Mouse (Mus musculus) G1E (cell line): ENCODE measurements around the gene Slc25a1. TPM values are rescaled to one million over a fixed set of nuclear protein-coding genes. Genes with fewer than 3 reads are reported as not detected.
"Not testable (repeated sequence)": the region's sequence is repeated elsewhere in the genome, so short reads cannot be mapped to it uniquely, and the experiment has no call there.

Experiments used
- ATAC-seq: 2 replicates; pipeline ENCODE4 v1.8.0; 2016; ENCODE audit warnings: mild to moderate bottlenecking; ENCODE audit not compliant: insufficient number of reproducible peaks, poor library complexity, low FRiP score, severe bottlenecking; ENCODE audit errors: extremely low read depth
- DNase-seq: peaks from one replicate; pipeline ENCODE4 v3.0.0; 2012; ENCODE audit warnings: low spot score
- H3K27me3 ChIP-seq: 2 replicates; pipeline ENCODE4 v1.6.1; 2012; ENCODE audit warnings: mild to moderate bottlenecking, low read length, inconsistent platforms; ENCODE audit not compliant: insufficient read depth
- H3K36me3 ChIP-seq: replicated peaks from 2 replicates; pipeline ENCODE3; 2012; ENCODE audit warnings: mild to moderate bottlenecking, inconsistent platforms
- H3K4me1 ChIP-seq: 2 replicates; pipeline ENCODE4 v1.6.1; 2012; ENCODE audit warnings: low read depth, low read length, inconsistent platforms, mixed read lengths; ENCODE audit not compliant: insufficient read depth
- H3K4me3 ChIP-seq: 2 replicates; pipeline ENCODE4 v1.5.1; 2012; ENCODE audit warnings: low read depth, mild to moderate bottlenecking, inconsistent platforms, low read length, moderate library complexity, mixed read lengths
- H3K9me3 ChIP-seq: replicated peaks from 2 replicates; pipeline ENCODE4 v1.6.1; 2012; ENCODE audit warnings: inconsistent platforms
- CTCF ChIP-seq: IDR thresholded peaks from 2 replicates; pipeline ENCODE4 v1.5.1; 2012; ENCODE audit warnings: low read depth, low read length, inconsistent platforms, mixed read lengths
- GATA1 ChIP-seq: IDR thresholded peaks from 2 replicates; pipeline ENCODE4 v1.6.1; 2012; ENCODE audit warnings: borderline replicate concordance, low read length, inconsistent platforms, mixed read lengths
- GATA2 ChIP-seq: IDR thresholded peaks from 2 replicates; pipeline ENCODE4 v1.6.1; 2012; ENCODE audit warnings: low read depth, low read length, inconsistent platforms, borderline replicate concordance
- POLR2AphosphoS5 ChIP-seq: IDR thresholded peaks from 2 replicates; pipeline ENCODE4 v1.6.1; 2012; ENCODE audit warnings: low read depth, low read length, inconsistent platforms; ENCODE audit not compliant: insufficient replicate concordance
- TAL1 ChIP-seq: conservative IDR thresholded peaks from 2 replicates; pipeline ENCODE4 v1.6.1; 2012; ENCODE audit warnings: low read depth, low read length, inconsistent platforms, mixed read lengths
- polyA plus RNA-seq: library from polyadenylated mRNA; stranded (reverse); fragments of >175 nt; gene quantifications from 2 replicates; pipeline ENCODE4 v1.2.3, GENCODE M21; 2012
- total RNA-seq, 2 experiments: library from RNA; stranded (forward) in 1 of 2; stranded (reverse) in 1 of 2; fragments of 200-1000 nt in 1 of 2; fragments of >200 nt in 1 of 2; fragmentation: Nextera tagmentation in 1 of 2; gene quantifications; 2 replicates each; pipeline ENCODE4 v1.2.3; 2014 to 2017

Gene Slc25a1
- total RNA-seq (2014; fragmentation: Nextera tagmentation) = 47.5 and 57.3 TPM in 2 replicates
- total RNA-seq (2017) = 76.4 and 92.8 TPM in 2 replicates
- polyA plus RNA-seq = 209 and 244 TPM in 2 replicates

DNA sequence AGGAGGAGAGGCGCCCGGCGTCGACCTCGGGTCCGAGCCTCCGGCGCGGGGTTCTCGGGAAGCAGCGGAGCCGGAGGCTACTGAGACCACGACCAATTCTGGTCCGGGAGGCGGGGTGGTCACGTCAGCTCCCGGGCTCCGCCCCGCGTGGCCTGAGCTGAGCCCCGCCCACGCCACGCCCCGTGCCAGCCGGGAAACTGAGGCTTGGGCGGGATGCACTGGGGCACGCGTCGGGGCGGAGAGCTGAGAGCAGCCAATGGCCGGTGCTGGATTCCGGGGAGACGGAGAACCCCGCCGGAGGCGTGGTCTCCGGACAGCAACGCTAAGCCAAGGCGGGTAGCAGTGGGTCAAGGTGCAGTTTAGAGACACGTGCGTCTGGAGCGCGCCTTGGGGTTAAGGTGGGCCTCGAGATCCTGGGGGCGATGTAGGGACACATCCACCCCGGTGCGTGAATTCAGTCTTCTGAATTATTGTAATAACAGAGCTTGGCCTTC is at the start of gene Slc25a1:
Gene Slc25a1 (minus strand): TSS at position 133 of the 494 bp plus-strand sequence.
- Histone ChIP-seq H3K27me3 (peaks cover 11% of the 10 kb centered on the region; the same call in 1 of the 2 replicates), H3K4me3 (peak within 1 kb of the TSS; percentile 89), H3K4me1 (peaks cover 60% of the 10 kb centered on the region), H3K9me3 (no peaks in the 10 kb centered on the region), H3K36me3 (peaks cover 42% of the 10 kb centered on the region)
- TF ChIP-seq GATA1 = no peak
- TF ChIP-seq GATA2 = no peak
- 0 out of 2 replicates have a peak, but pooled peaks have one; percentile 37 for TF ChIP-seq POLR2AphosphoS5
- TF ChIP-seq TAL1 = no peak
- no peak for TF ChIP-seq CTCF
- ATAC-seq (peak; percentile 48), DNase-seq (peak; percentile 94)

DNA sequence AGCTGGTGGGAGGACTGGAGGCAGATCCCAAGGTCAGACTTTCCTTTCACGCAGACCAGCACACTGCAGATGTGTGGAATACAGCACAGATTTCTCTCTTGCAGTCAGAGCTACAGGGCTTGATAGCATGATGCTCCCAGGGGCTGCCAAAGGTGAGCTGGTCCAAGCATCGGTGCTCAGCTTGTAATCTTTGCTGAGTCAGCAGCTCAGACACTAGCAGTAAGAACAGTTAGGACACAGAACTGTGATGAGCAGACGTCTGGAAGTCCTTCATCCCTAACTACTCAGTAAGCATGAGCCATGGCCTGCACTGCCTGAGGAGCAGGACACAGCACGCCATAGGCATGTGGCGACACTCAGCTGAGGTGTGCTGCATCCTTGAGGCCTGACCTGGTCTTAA is 43.8 kb upstream of the Slc25a1 start:
- no peaks in the 10 kb centered on the region for H3K9me3 ChIP-seq
- H3K36me3 ChIP-seq = no peaks in the 10 kb centered on the region
- no peak for ATAC-seq
- no peak overlapping the region for H3K4me3 ChIP-seq
- TF ChIP-seq GATA1 = no peak
- peaks cover 18% of the 10 kb centered on the region for H3K27me3 ChIP-seq
- no peak for DNase-seq
- H3K4me1 ChIP-seq = no peaks in the 10 kb centered on the region; the same call in 1 of the 2 replicates

DNA sequence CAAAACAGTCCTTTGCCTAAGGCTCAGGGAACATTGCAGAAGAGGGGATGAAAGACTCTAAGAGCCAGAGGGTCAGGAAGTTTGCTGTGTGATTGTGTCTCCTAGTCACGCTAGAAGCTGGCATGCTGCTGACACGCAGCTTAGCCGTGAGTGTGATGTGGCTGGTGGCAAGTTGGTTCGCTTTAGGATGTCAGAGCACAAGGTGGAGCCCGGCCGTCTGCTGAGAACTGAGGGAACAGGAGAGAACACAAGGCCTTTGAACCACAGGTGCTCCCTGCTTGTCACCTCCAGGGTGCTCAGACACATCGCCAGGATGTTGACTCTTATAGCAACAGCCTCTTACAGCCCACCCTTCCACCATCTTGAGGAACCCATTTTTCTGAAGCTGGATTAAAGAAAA is 34.1 kb upstream of the Slc25a1 start:
- H3K4me3 ChIP-seq = no peak overlapping the region

DNA sequence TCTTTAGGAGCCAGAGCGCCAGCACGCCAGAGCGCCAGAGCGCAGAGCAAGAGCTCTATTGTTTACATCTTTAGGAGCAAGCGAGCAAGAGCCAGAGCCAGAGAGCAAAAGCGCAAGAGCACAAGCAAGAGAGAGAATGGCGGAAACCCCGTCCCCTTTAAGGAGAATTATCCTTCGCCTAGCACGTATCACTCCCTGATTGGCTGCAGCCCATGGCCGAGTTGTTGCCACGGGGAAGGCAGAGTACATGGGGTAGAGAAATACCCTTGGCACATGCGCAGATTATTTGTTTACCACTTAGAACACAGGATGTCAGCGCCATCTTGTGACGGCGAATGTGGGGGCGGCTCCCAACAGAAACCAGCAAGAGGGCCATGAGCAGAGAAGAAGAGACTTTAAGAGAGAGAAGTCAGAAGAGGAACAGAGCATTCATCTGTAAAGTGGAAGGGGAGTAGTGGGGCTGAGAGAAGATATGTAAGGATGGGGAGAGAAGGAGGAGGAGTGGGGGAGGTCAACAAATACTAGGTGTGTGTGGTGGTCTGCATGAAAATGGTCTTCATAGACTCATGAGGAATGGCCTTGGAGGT is 28.1 kb upstream of the Slc25a1 start:
- ATAC-seq, H3K9me3 ChIP-seq, H3K36me3 ChIP-seq, DNase-seq, H3K4me3 ChIP-seq, H3K4me1 ChIP-seq, H3K27me3 ChIP-seq: not testable (repeated sequence)

More for the DNA sequence above, 34.1 kb upstream of the Slc25a1 start:
- ATAC-seq (no peak), DNase-seq (no peak)
- Histone ChIP-seq H3K4me1 (no peaks in the 10 kb centered on the region), H3K27me3 (peaks cover 13% of the 10 kb centered on the region; the same call in 1 of the 2 replicates), H3K36me3 (no peaks in the 10 kb centered on the region), H3K9me3 (no peaks in the 10 kb centered on the region)
- TF ChIP-seq POLR2AphosphoS5 (no peak), CTCF (no peak)

DNA sequence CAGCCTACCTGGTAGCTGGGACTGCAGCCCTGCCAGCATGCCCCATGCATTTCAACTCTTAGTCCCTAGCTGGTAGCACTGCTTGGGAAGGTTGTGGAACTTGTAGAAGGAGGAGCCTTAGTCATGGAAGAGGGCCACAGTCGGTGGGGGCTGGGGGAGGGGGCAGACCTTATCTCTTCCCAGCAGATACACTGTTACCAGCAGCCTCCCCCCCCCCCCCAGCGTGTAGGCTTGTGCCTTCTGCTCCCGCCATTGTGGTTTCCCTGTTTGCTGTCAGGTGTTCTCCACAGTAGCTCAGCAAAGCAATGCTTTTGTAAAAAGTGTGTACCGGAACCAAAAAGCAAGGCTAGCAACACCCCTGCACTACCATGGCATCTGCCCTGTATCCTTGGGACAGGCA is 23.6 kb upstream of the Slc25a1 start:
- DNase-seq (no peak), ATAC-seq (no peak)
- H3K36me3 ChIP-seq = no peaks in the 10 kb centered on the region
- no peak overlapping the region for H3K4me3 ChIP-seq
- TF ChIP-seq GATA2 (no peak), POLR2AphosphoS5 (no peak), CTCF (no peak), TAL1 (no peak), GATA1 (no peak)
- peaks cover 12% of the 10 kb centered on the region for H3K4me1 ChIP-seq
- H3K9me3 ChIP-seq = peaks cover 5% of the 10 kb centered on the region
- H3K27me3 ChIP-seq = 0 out of 2 replicates have a peak, but pooled peaks cover 2% of the 10 kb centered on the region

DNA sequence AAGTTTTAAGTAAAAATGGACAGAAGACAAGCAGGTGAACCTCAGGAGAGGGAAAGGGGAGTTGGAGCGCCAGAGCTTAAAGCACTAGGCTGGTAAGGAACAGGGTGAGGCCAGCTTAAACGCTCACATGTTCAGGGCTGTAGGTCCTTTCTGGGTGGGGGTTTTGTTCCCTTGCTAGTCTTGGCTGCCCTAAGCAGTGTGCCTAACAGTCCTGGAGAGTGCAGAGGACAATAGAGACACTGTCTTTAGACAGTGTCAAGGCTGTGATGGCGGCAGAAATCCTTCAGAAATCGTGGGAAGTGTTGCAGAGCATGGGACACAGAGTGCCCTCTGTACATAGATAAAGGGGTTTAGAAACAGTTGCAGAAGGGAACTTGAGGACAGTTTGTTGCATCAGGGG is 22.0 kb upstream of the Slc25a1 start:
- ATAC-seq = no peak
- H3K9me3 ChIP-seq = peaks cover 5% of the 10 kb centered on the region
- TF ChIP-seq CTCF (no peak), GATA2 (no peak), TAL1 (no peak), GATA1 (no peak), POLR2AphosphoS5 (no peak)
- DNase-seq = no peak
- no peak overlapping the region for H3K4me3 ChIP-seq
- H3K36me3 ChIP-seq = no peaks in the 10 kb centered on the region
- H3K27me3 ChIP-seq = peaks cover 10% of the 10 kb centered on the region
- peaks cover 18% of the 10 kb centered on the region for H3K4me1 ChIP-seq

DNA sequence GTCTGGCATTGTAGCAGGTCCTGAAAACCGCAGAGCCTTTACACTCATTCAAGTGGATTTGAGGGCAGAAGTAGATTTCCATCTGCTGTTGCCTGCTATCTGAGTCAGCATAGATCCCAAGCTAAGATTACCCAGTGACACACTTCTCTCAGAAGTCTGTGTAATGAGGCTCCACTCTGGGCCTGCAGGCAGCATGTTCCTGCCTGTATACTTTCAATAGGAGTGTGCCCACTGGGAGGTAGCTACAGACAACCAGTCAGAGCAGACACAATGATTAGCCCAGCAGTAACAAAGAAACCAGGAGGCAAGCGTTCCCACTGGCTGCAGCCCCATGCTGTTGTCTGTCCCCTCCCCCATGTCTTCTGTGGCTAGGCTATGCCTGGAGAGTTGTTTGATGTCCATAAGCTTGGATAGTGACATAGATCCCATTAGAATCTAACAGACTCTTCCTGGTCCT is 21.4 kb upstream of the Slc25a1 start:
- Histone ChIP-seq H3K36me3 (no peaks in the 10 kb centered on the region), H3K9me3 (peaks cover 5% of the 10 kb centered on the region), H3K27me3 (peaks cover 12% of the 10 kb centered on the region), H3K4me3 (no peak overlapping the region), H3K4me1 (peaks cover 20% of the 10 kb centered on the region)
- no peak for TF ChIP-seq GATA2
- no peak for TF ChIP-seq GATA1
- TF ChIP-seq CTCF = no peak
- TF ChIP-seq POLR2AphosphoS5 = no peak
- TF ChIP-seq TAL1 = no peak
- DNase-seq = no peak
- 0 out of 2 replicates have a peak, but pooled peaks have one; percentile 22 for ATAC-seq
